Mouse (Mus musculus) heart, embryonic 14.5 days (tissue): ENCODE measurements around the gene Rnf224. TPM values are rescaled to one million over a fixed set of nuclear protein-coding genes. Genes with fewer than 3 reads are reported as not detected.

Source experiments
- ATAC-seq: fragments of 200-750 bp; cut with Nextera tagmentation; 2 replicates; pipeline ENCODE4 v1.8.0; 2017; ENCODE audit warnings: low read depth, moderate TSS enrichment; ENCODE audit not compliant: insufficient number of reproducible peaks, insufficient read depth, low FRiP score
- H3K27ac ChIP-seq, 2 experiments: fragments of 200-500 bp in 1 of 2; fragments of 300-500 bp in 1 of 2; sonication (generic) in 1 of 2; replicated peaks in 1 of 2; 2 replicates each; pipeline ENCODE4 v1.5.1; 2012 to 2014; ENCODE audit warnings: low read depth in 2 of 2, low read length in 2 of 2, control low read depth in 1 of 2, mild to moderate bottlenecking in 1 of 2, mixed read lengths in 1 of 2; ENCODE audit not compliant: control insufficient read depth in 1 of 2, insufficient read depth in 1 of 2
- H3K27me3 ChIP-seq: fragments of 300-500 bp; sonication (generic); 2 replicates; pipeline ENCODE4 v1.6.1; 2014; ENCODE audit warnings: mild to moderate bottlenecking, low read length, control low read depth; ENCODE audit not compliant: control insufficient read depth, insufficient read depth
- H3K36me3 ChIP-seq: fragments of 300-500 bp; sonication (generic); 2 replicates; pipeline ENCODE4 v1.6.1; 2014; ENCODE audit warnings: mild to moderate bottlenecking, control low read depth, low read length, mixed read lengths; ENCODE audit not compliant: control insufficient read depth, insufficient read depth
- H3K4me1 ChIP-seq, 2 experiments: fragments of 200-500 bp in 1 of 2; fragments of 300-500 bp in 1 of 2; sonication (generic) in 1 of 2; 2 replicates each; pipeline ENCODE4 v1.6.1; 2012 to 2014; ENCODE audit warnings: low read length in 2 of 2, control low read depth in 1 of 2, mixed read lengths in 1 of 2; ENCODE audit not compliant: control insufficient read depth in 2 of 2, insufficient read depth in 2 of 2
- H3K4me2 ChIP-seq: fragments of 300-500 bp; sonication (generic); 2 replicates; pipeline ENCODE4 v1.6.1; 2014; ENCODE audit warnings: mild to moderate bottlenecking, low read length
- H3K4me3 ChIP-seq, 2 experiments: fragments of 200-500 bp in 1 of 2; fragments of 300-500 bp in 1 of 2; sonication (generic) in 1 of 2; 2 replicates each; pipeline ENCODE4 v1.5.1; 2012 to 2014; ENCODE audit warnings: low read length in 2 of 2, mild to moderate bottlenecking in 2 of 2, control low read depth in 1 of 2, low read depth in 1 of 2, moderate library complexity in 1 of 2; ENCODE audit not compliant: control insufficient read depth in 1 of 2, insufficient read depth in 1 of 2
- H3K9ac ChIP-seq: fragments of 300-500 bp; sonication (generic); 2 replicates; pipeline ENCODE4 v1.6.1; 2014; ENCODE audit warnings: mild to moderate bottlenecking, low read length
- H3K9me3 ChIP-seq: fragments of 300-500 bp; sonication (generic); 2 replicates; pipeline ENCODE4 v1.6.1; 2016; ENCODE audit warnings: low read length, control low read depth; ENCODE audit not compliant: control insufficient read depth
- WGBS: fragments of 180-500 bp; shearing (Covaris S2); extraction: QIAGEN DNeasy Blood & Tissue Kit; methylation state at CpG from one replicate; pipeline ENCODE4 v1.1.7; 2014; 5-methylcytosine and 5-hydroxymethylcytosine counted together
- polyA plus RNA-seq: library from polyadenylated mRNA; unstranded; fragments of >200 nt; fragmentation: Nextera tagmentation; extraction: Ambion mirVana; gene quantifications from 2 replicates; pipeline ENCODE4 v1.2.1, GENCODE M21; 2014

The Rnf224 gene
- polyA plus RNA-seq, 1 experiment from 2014 or later = not detected

GRCm38 (mm10) chr2:25197191-25197590 lies 39.4 kb downstream of the Rnf224 start:
- H3K9ac ChIP-seq = no peak overlapping the region
- peaks cover 41% of the 10 kb centered on the region for H3K36me3 ChIP-seq
- peaks cover 5% of the 10 kb centered on the region for H3K27me3 ChIP-seq
- peaks cover 9 to 26% of the 10 kb centered on the region in 2 experiments; a peak in 3 of 4 replicates for H3K4me1 ChIP-seq
- no peak for ATAC-seq
- H3K27ac ChIP-seq = peak overlapping the region; percentile 75 to 82
- WGBS = 24% methylated on average over 2 of the region's 2 CpGs
- no peak overlapping the region for H3K4me3 ChIP-seq
- no peaks in the 10 kb centered on the region for H3K9me3 ChIP-seq
- H3K4me2 ChIP-seq = peak overlapping the region; percentile 72

- ATAC-seq = peak; percentile 75
- H3K9ac ChIP-seq = peak within 1 kb of the TSS; percentile 66
These were observed 40.2 kb downstream of the Rnf224 start, which contains the start of gene Tor4a for GRCm38 (mm10) chr2:25196172-25196954. TSS of gene Tor4a (minus strand) at chr2:25196886.

GRCm38 (mm10) chr2:25195211-25196156 lies 41.1 kb downstream of the Rnf224 start:
- Histone ChIP-seq H3K9ac (peak overlapping the region; percentile 66), H3K36me3 (peaks cover 24% of the 10 kb centered on the region), H3K27ac (peak overlapping the region; percentile 65 to 82; a peak in 3 of 4 replicates), H3K27me3 (peaks cover 5% of the 10 kb centered on the region), H3K9me3 (no peaks in the 10 kb centered on the region), H3K4me1 (peaks cover 9 to 26% of the 10 kb centered on the region in 2 experiments; a peak in 3 of 4 replicates), H3K4me2 (peak overlapping the region; percentile 72), H3K4me3 (peak overlapping the region; percentile 35 to 42)
- no peak for ATAC-seq
- WGBS = 18% methylated on average over 55 of the region's 55 CpGs

More at GRCm38 (mm10) chr2:25196172-25196954, 40.2 kb downstream of the Rnf224 start, which contains the start of gene Tor4a:
- peak within 1 kb of the TSS; percentile 75 to 82 for H3K27ac ChIP-seq
- peaks cover 9 to 26% of the 10 kb centered on the region in 2 experiments; a peak in 3 of 4 replicates for H3K4me1 ChIP-seq
- peaks cover 5% of the 10 kb centered on the region for H3K27me3 ChIP-seq
- peak within 1 kb of the TSS; percentile 72 for H3K4me2 ChIP-seq
- H3K36me3 ChIP-seq = peaks cover 33% of the 10 kb centered on the region
- no peaks in the 10 kb centered on the region for H3K9me3 ChIP-seq
- 7% methylated on average over 8 of the region's 8 CpGs for WGBS
- H3K4me3 ChIP-seq = peak within 1 kb of the TSS; percentile 35 to 42

- Histone ChIP-seq H3K4me2 (peak overlapping the region; percentile 72), H3K4me3 (0 out of 4 replicates have a peak overlapping the region, but pooled peaks of 1 of the 2 experiments have one; percentile 42), H3K4me1 (peaks cover 9 to 26% of the 10 kb centered on the region in 2 experiments; a peak in 3 of 4 replicates), H3K27me3 (peaks cover 5% of the 10 kb centered on the region), H3K9ac (no peak overlapping the region), H3K36me3 (peaks cover 15% of the 10 kb centered on the region), H3K27ac (no peak overlapping the region), H3K9me3 (no peaks in the 10 kb centered on the region)
- WGBS = 74% methylated on average over 17 of the region's 17 CpGs
- no peak for ATAC-seq
These were observed 42.0 kb downstream of the Rnf224 start for GRCm38 (mm10) chr2:25194486-25195171.

GRCm38 (mm10) chr2:25194006-25194405 lies 42.6 kb downstream of the Rnf224 start:
- H3K9ac ChIP-seq = peak overlapping the region; percentile 30; the same call in 1 of the 2 replicates
- no peaks in the 10 kb centered on the region for H3K9me3 ChIP-seq
- peaks cover 9 to 26% of the 10 kb centered on the region in 2 experiments; a peak in 3 of 4 replicates for H3K4me1 ChIP-seq
- peaks cover 5% of the 10 kb centered on the region for H3K27me3 ChIP-seq
- no peak overlapping the region for H3K4me3 ChIP-seq
- H3K4me2 ChIP-seq = peak overlapping the region; percentile 72; the same call in 1 of the 2 replicates
- WGBS = 64% methylated on average over 5 of the region's 5 CpGs
- H3K27ac ChIP-seq = peak overlapping the region in 1 of 2 experiments; percentile 59; a peak in 2 of 4 replicates
- no peak for ATAC-seq
- peaks cover 9% of the 10 kb centered on the region for H3K36me3 ChIP-seq

GRCm38 (mm10) chr2:25193330-25193770 lies 43.2 kb downstream of the Rnf224 start:
- Histone ChIP-seq H3K4me1 (peaks cover 9 to 24% of the 10 kb centered on the region in 2 experiments; a peak in 3 of 4 replicates), H3K4me2 (peak overlapping the region; percentile 72), H3K27ac (peak overlapping the region in 1 of 2 experiments; percentile 59; a peak in 2 of 4 replicates), H3K9me3 (no peaks in the 10 kb centered on the region), H3K27me3 (peaks cover 5% of the 10 kb centered on the region), H3K9ac (peak overlapping the region; percentile 30; the same call in 1 of the 2 replicates), H3K4me3 (no peak overlapping the region), H3K36me3 (peaks cover 4% of the 10 kb centered on the region; the same call in 1 of the 2 replicates)
- WGBS = 2% methylated on average over 6 of the region's 6 CpGs
- ATAC-seq = peak; percentile 54
